Mouse (Mus musculus) testis, adult 2 months (tissue): ENCODE data around the gene Prnd. TPM values are rescaled to one million over a fixed set of nuclear protein-coding genes. Genes with fewer than 3 reads are reported as not detected.

Experiments
- H3K27ac ChIP-seq: fragments of 200-500 bp; 2 replicates; pipeline ENCODE4 v1.5.1; 2012; ENCODE audit warnings: low read depth, low read length; ENCODE audit not compliant: control insufficient read depth, insufficient read depth
- H3K27me3 ChIP-seq: fragments of 200-500 bp; 2 replicates; pipeline ENCODE4 v1.6.1; 2012; ENCODE audit warnings: mild to moderate bottlenecking, low read length, moderate library complexity; ENCODE audit not compliant: control insufficient read depth, insufficient read depth
- H3K36me3 ChIP-seq: fragments of 200-500 bp; 2 replicates; pipeline ENCODE4 v1.6.1; 2012; ENCODE audit warnings: mild to moderate bottlenecking, low read length; ENCODE audit not compliant: control insufficient read depth, insufficient read depth
- H3K4me1 ChIP-seq: fragments of 200-500 bp; 2 replicates; pipeline ENCODE4 v1.6.1; 2012; ENCODE audit warnings: low read length; ENCODE audit not compliant: control insufficient read depth, insufficient read depth
- H3K4me3 ChIP-seq: fragments of 200-500 bp; 2 replicates; pipeline ENCODE4 v1.5.1; 2012; ENCODE audit warnings: low read depth, mild to moderate bottlenecking, low read length, moderate library complexity, mixed read lengths; ENCODE audit not compliant: control insufficient read depth
- CTCF ChIP-seq: fragments of 200-500 bp; IDR thresholded peaks from 2 replicates; pipeline ENCODE4 v1.5.1; 2012; ENCODE audit warnings: low read depth, mild to moderate bottlenecking, inconsistent platforms, low read length, moderate library complexity; ENCODE audit not compliant: control insufficient read depth, insufficient read depth, insufficient replicate concordance
- POLR2A ChIP-seq: fragments of 200-500 bp; IDR thresholded peaks from 2 replicates; pipeline ENCODE4 v1.6.1; 2012; ENCODE audit warnings: low read depth, mild to moderate bottlenecking, inconsistent platforms, low read length, moderate library complexity; ENCODE audit not compliant: control insufficient read depth
- polyA plus RNA-seq: library from polyadenylated mRNA; depleted of rRNA; stranded (reverse); fragments of >200 nt; gene quantifications from 2 replicates; pipeline ENCODE4 v1.2.3, GENCODE M21; 2012; rRNA removed

Prnd gene
- polyA plus RNA-seq, 1 experiment: 107 TPM

DNA sequence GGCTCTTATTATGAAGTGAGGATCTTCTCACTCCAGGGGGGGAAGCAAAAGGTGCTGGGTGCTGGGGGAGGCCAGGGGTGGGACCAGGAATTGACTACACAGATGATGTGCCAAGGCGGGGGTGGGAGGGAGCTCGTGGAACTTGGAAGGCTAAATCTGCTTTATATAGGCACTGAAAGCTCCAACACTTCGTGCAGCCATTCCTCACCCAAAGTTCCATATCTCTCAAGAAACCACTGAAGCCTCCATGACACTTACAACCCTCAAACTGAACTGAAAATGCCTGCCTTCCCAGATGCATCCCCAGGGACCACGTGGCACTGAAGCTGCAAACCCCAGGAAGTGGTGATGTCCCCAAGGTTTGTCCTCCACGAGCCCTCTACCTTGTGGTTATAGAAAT, 53.3 kb downstream of the Prnd start:
- TF ChIP-seq CTCF (no peak), POLR2A (no peak)
- H3K4me1 ChIP-seq: peaks cover 11% of the 10 kb centered on the region
- no peaks in the 10 kb centered on the region for H3K27me3 ChIP-seq
- no peaks in the 10 kb centered on the region for H3K36me3 ChIP-seq
- no peak overlapping the region for H3K4me3 ChIP-seq
- no peak overlapping the region for H3K27ac ChIP-seq

DNA sequence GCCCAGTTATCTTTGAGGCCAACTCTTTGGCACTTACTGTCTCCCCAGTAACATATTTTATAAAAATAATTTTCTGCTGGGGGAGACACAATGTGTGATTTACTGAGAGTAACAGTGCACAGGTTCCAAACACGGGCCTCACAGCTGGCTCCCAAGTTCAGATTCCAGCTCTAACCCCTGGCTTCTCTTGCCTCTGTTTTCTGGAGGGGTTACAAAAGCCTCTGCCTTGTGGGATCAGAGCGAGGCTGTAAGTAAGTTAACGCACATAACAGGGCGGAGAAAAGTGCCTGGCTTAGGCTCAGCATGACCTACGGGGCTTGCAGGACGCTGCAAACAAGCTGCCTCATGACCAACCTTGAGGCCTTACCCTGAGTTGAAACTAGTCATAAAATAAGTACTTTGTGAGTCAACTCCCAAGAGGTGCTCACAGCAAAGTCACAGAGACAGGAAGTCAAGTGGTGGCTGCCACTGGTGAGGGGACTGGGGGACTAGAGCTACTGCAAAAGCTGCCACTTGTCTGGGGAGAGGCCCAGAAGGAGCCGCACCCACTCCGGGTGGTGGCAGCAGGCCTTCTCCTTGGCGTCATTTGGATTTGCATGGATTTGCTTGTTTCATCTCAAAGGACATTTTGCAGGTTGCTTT, 54.0 kb downstream of the Prnd start:
- no peak overlapping the region for H3K4me3 ChIP-seq
- TF ChIP-seq POLR2A (no peak), CTCF (no peak)
- no peak overlapping the region for H3K27ac ChIP-seq
- peaks cover 11% of the 10 kb centered on the region for H3K4me1 ChIP-seq
- H3K27me3 ChIP-seq: no peaks in the 10 kb centered on the region
- H3K36me3 ChIP-seq: no peaks in the 10 kb centered on the region

DNA sequence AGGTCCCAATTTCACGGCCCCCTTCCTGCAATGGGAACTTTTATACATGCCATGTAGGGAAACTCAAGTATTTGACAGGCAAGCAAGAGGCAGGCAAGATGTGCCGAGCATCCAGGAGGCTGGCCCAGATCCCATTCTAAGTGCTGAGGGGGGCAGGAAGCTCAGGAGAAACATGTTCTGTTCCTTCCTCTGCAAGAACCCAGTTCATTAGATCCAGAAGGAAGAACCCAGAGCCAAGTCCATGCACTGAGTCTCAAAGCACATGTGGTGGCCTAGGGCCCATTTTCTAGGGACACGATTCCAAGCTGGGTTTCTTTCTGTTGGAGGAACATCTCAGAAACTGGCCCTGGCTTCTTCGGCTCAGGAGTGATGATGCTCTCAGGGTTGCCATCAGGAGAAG, 54.8 kb downstream of the Prnd start:
- no peak overlapping the region; the same call in 1 of the 2 replicates for H3K27ac ChIP-seq
- no peaks in the 10 kb centered on the region for H3K36me3 ChIP-seq
- no peak for TF ChIP-seq CTCF
- no peak for TF ChIP-seq POLR2A
- H3K4me1 ChIP-seq: peaks cover 11% of the 10 kb centered on the region
- H3K4me3 ChIP-seq: no peak overlapping the region
- no peaks in the 10 kb centered on the region for H3K27me3 ChIP-seq

Other genes starting within 250 kb of the Prnd start
- 0.18 and 0.38 TPM in 2 replicates for gene Erv3, start 91.1 kb upstream of the Prnd start, polyA plus RNA-seq
- gene Prnp, start 40.9 kb upstream of the Prnd start, polyA plus RNA-seq: 11.5 and 14.5 TPM in 2 replicates
- 0.06 TPM in 1 of 2 replicates, not detected in the other for gene Prn, start 40.9 kb upstream of the Prnd start, polyA plus RNA-seq
- gene Rassf2, start 79.4 kb downstream of the Prnd start, polyA plus RNA-seq: 5.8 and 9.1 TPM in 2 replicates
- 3.2 and 3.6 TPM in 2 replicates for gene Slc23a2, start 194.2 kb downstream of the Prnd start, polyA plus RNA-seq